ENCODE assay signal across 8 mouse cellular contexts in genomic region chr5:112342463-112343204, GRCm38 (mm10). TPM values are rescaled to one million over a fixed set of nuclear protein-coding genes. Genes with fewer than 3 reads are reported as not detected.
DNase-seq lines count a peak whose midpoint lies in the region; ATAC-seq lines count a peak whose summit lies in the region.

Srrd (minus strand) TSS chr5:112343040.
Hps4 (plus strand) TSS chr5:112343083.

- H3K27ac ChIP-seq in forebrain, embryonic 10.5 days: peak within 1 kb of the TSS; percentile 92
- H3K27ac ChIP-seq in heart, embryonic 14.5 days (replicated peaks in 1 of 2; ENCODE audit: control insufficient read depth in 1 of 2, insufficient read depth in 1 of 2, low read depth in 2 of 2, low read length in 2 of 2): peak within 1 kb of the TSS; percentile 19 to 60; a peak in 3 of 4 replicates
- peak within 1 kb of the TSS; percentile 76 for H3K27ac ChIP-seq in liver, embryonic 13.5 days
- H3K27ac ChIP-seq in stomach, embryonic 14.5 days (ENCODE audit: low read length): 0 out of 2 replicates have a peak within 1 kb of the TSS, but pooled peaks have one; percentile 10

- H3K36me3 ChIP-seq in forebrain, embryonic 10.5 days (replicated peaks): peaks cover 55% of the 10 kb centered on the region
- H3K36me3 ChIP-seq in heart, embryonic 14.5 days (ENCODE audit: control insufficient read depth, insufficient read depth, low read length): peaks cover 44% of the 10 kb centered on the region
- peaks cover 42% of the 10 kb centered on the region for H3K36me3 ChIP-seq in liver, embryonic 13.5 days
- peaks cover 15% of the 10 kb centered on the region for H3K36me3 ChIP-seq in stomach, embryonic 14.5 days (ENCODE audit: control insufficient read depth, insufficient read depth, low read length)

- H3K9me3 ChIP-seq in forebrain, embryonic 10.5 days: no peaks in the 10 kb centered on the region
- no peaks in the 10 kb centered on the region for H3K9me3 ChIP-seq in heart, embryonic 14.5 days (ENCODE audit: control insufficient read depth, low read length)
- H3K9me3 ChIP-seq in liver, embryonic 13.5 days (replicated peaks): no peaks in the 10 kb centered on the region
- no peaks in the 10 kb centered on the region for H3K9me3 ChIP-seq in stomach, embryonic 14.5 days (ENCODE audit: control insufficient read depth, low read depth, low read length)

- DNase-seq in CD4-positive helper T cell, adult 2 months (ENCODE audit: low read depth, low spot score): peak; percentile 93
- peak; percentile 69 for DNase-seq in c-Kit-negative CD71-positive TER-119-positive erythroid progenitor cells, embryonic 14.5 days (ENCODE audit: low read depth, low spot score)
- peak; percentile 79 for DNase-seq in forebrain, embryonic 10.5 days (ENCODE audit: extremely low spot score, low spot score)
- peak; percentile 90 for DNase-seq in kidney, postnatal 14 days
- peak; percentile 76 for DNase-seq in liver, embryonic 13.5 days
- DNase-seq in natural killer cell, adult 2 months (ENCODE audit: low spot score in 2 of 2): peak; percentile 92 to 93

- no peaks in the 10 kb centered on the region for H3K27me3 ChIP-seq in forebrain, embryonic 10.5 days (ENCODE audit: poor library complexity, severe bottlenecking)
- H3K27me3 ChIP-seq in heart, embryonic 14.5 days (ENCODE audit: control insufficient read depth, insufficient read depth, low read length): no peaks in the 10 kb centered on the region
- no peaks in the 10 kb centered on the region for H3K27me3 ChIP-seq in liver, embryonic 13.5 days
- no peaks in the 10 kb centered on the region for H3K27me3 ChIP-seq in stomach, embryonic 14.5 days (ENCODE audit: control insufficient read depth, insufficient read depth, low read length)

- peaks cover 43% of the 10 kb centered on the region for H3K4me1 ChIP-seq in forebrain, embryonic 10.5 days
- H3K4me1 ChIP-seq in heart, embryonic 14.5 days (ENCODE audit: control insufficient read depth in 2 of 2, insufficient read depth in 2 of 2, low read length in 2 of 2): peaks cover 0 to 6% of the 10 kb centered on the region in 2 experiments; a peak in 3 of 4 replicates
- peaks cover 54% of the 10 kb centered on the region for H3K4me1 ChIP-seq in liver, embryonic 13.5 days (replicated peaks)
- peaks cover 13% of the 10 kb centered on the region for H3K4me1 ChIP-seq in stomach, embryonic 14.5 days (ENCODE audit: control insufficient read depth, insufficient read depth, low read length)

- ATAC-seq in heart, embryonic 14.5 days (ENCODE audit: insufficient number of reproducible peaks, insufficient read depth, low FRiP score, low read depth): peak; percentile 61
- peak; percentile 66 for ATAC-seq in liver, embryonic 13.5 days (ENCODE audit: low read depth)
- peak; percentile 64; the same call in 1 of the 2 replicates for ATAC-seq in stomach, embryonic 14.5 days (ENCODE audit: insufficient number of reproducible peaks, insufficient read depth, low FRiP score, low read depth)

- peak within 1 kb of the TSS; percentile 87 for H3K4me3 ChIP-seq in forebrain, embryonic 10.5 days
- H3K4me3 ChIP-seq in heart, embryonic 14.5 days (ENCODE audit: control insufficient read depth in 1 of 2, insufficient read depth in 1 of 2, low read depth in 1 of 2, low read length in 2 of 2): peak within 1 kb of the TSS; percentile 75 to 97
- H3K4me3 ChIP-seq in liver, embryonic 13.5 days (replicated peaks): peak within 1 kb of the TSS; percentile 86
- peak within 1 kb of the TSS; percentile 73 for H3K4me3 ChIP-seq in stomach, embryonic 14.5 days (ENCODE audit: low read depth, low read length)

- peak within 1 kb of the TSS; percentile 84 for H3K9ac ChIP-seq in heart, embryonic 14.5 days (ENCODE audit: low read length)
- peak within 1 kb of the TSS; percentile 83 for H3K9ac ChIP-seq in liver, embryonic 13.5 days
- peak within 1 kb of the TSS; percentile 74 for H3K9ac ChIP-seq in stomach, embryonic 14.5 days (replicated peaks; ENCODE audit: low read depth, low read length)

- WGBS in forebrain, embryonic 10.5 days: 2% methylated on average over 64 of the region's 64 CpGs
- WGBS in heart, embryonic 14.5 days: 3% methylated on average over 52 of the region's 64 CpGs
- 3% methylated on average over 47 of the region's 64 CpGs for WGBS in liver, embryonic 13.5 days (ENCODE audit: insufficient replicate concordance)
- 2% methylated on average over 55 of the region's 64 CpGs for WGBS in stomach, embryonic 14.5 days

- peak within 1 kb of the TSS; percentile 78 for H3K4me2 ChIP-seq in heart, embryonic 14.5 days (ENCODE audit: low read length)
- peak within 1 kb of the TSS; percentile 74 for H3K4me2 ChIP-seq in liver, embryonic 13.5 days
- peak within 1 kb of the TSS; percentile 73 for H3K4me2 ChIP-seq in stomach, embryonic 14.5 days (replicated peaks; ENCODE audit: low read depth, low read length)

RNA-seq across cellular contexts. Expression of gene Srrd, which starts in this region (rescaled TPM):
- 47.2 and 48.9 TPM in 2 replicates for polyA plus RNA-seq in forebrain, embryonic 10.5 days (2016; fragmentation: Nextera tagmentation; extraction: Ambion mirVana)
- 25.4 and 25.9 TPM in 2 replicates for polyA plus RNA-seq in heart, embryonic 14.5 days (2014; fragmentation: Nextera tagmentation; extraction: Ambion mirVana)
- polyA plus RNA-seq in liver, embryonic 13.5 days (2015; fragmentation: Nextera tagmentation; extraction: Ambion mirVana): 15.8 and 20.2 TPM in 2 replicates
- polyA plus RNA-seq in stomach, embryonic 14.5 days (2014; fragmentation: Nextera tagmentation; extraction: Ambion mirVana): 43.5 and 47.6 TPM in 2 replicates

RNA-seq across cellular contexts. Expression of gene Hps4, which starts in this region (rescaled TPM):
- 32.7 and 33.6 TPM in 2 replicates for polyA plus RNA-seq in forebrain, embryonic 10.5 days (2016; fragmentation: Nextera tagmentation; extraction: Ambion mirVana)
- polyA plus RNA-seq in heart, embryonic 14.5 days (2014; fragmentation: Nextera tagmentation; extraction: Ambion mirVana): 14.9 and 18.5 TPM in 2 replicates
- 12.1 and 13.4 TPM in 2 replicates for polyA plus RNA-seq in liver, embryonic 13.5 days (2015; fragmentation: Nextera tagmentation; extraction: Ambion mirVana)
- polyA plus RNA-seq in stomach, embryonic 14.5 days (2014; fragmentation: Nextera tagmentation; extraction: Ambion mirVana): 30.9 and 35.0 TPM in 2 replicates

Comparison
In these comparisons a context has a peak if more than half of its experiments do, and no peak if none do; other contexts are left out.
1. Peak in every context shown above with its lines: DNase-seq, ATAC-seq, H3K4me3 ChIP-seq and H3K27ac ChIP-seq.
2. H3K27ac ChIP-seq: peak in every context shown above with its lines; median percentile 92 in forebrain, embryonic 10.5 days; 76 in liver, embryonic 13.5 days; 40 in heart, embryonic 14.5 days; 10 in stomach, embryonic 14.5 days.